Mouse (Mus musculus): ENCODE measurements around the gene Ilkap. TPM values are rescaled to one million over a fixed set of nuclear protein-coding genes. Genes with fewer than 3 reads are reported as not detected.

The Ilkap gene
- total RNA-seq (2021), result 10 to 100 TPM; 47.4 to 51.9 TPM

DNA sequence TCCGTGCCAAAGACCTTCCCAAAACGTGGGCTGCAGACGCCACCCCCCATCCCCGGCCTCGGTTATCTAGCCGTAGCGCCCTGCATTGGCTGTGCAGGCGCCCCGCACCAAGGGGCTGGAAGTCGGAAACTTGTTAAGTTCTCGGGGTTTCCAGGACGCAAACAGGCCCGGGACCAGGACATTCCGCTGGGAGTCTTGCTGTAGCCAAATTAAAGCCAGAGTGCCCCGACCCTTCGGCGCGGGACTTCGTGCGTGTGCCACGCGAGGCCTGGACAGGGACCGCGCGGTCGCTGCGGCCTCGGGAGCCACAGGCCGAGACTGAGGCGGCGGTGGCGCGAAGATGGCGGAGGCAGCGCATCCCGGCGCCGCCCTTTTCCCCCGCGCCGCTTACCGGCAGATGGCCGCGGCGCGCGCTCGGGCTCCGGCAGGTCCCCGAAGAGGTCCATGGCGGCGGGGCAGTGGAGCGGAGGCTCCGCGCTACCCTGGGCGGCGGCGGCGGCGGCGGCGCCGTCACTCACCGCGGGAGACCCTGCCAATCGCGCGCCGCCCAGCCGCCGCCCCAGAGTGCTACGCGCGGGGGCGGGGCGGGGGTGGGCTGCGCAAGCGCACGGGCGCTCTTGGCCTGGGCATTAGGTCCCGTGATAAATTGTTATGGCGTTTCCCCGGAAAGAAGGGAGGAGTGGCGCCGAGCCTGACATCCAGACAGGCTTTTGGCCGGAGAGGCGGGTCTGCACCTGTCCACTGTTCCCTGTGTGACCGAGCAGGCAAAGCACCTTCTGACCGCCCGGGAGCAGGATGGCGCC, at the start of gene Ilkap:
Gene Ilkap, minus strand, starts transcription at position 556 of the 803 bp plus-strand sequence.
- peak; percentile 78 to 86 for DNase-seq
- intact Hi-C loops (cut with DNase I), result loop anchor here (5.0 kb wide), 1 partner anchor 146 kb away; the partner anchor contains the start of gene Ube2f

DNA sequence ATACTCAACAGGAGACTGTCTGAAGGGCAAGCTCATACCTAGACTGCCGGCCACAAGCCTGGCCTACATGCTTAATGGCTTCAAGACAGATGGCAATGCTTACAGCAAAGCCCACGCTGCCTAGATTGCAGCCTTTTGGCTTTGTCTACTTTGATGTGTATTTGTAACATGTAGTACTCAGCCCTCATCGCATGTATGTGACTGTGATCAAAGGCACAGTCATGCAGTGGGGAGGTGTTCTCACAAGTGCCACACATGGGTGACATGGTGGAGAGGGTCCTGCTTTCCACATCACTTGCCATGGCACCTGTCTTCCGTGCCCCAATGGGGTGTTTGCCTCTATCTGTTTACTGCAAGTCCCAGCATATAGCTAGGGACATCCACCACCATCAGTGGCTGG, 47.9 kb upstream of the Ilkap start:
- no peak for DNase-seq
- intact Hi-C loops (cut with DNase I), result no loop called here

DNA sequence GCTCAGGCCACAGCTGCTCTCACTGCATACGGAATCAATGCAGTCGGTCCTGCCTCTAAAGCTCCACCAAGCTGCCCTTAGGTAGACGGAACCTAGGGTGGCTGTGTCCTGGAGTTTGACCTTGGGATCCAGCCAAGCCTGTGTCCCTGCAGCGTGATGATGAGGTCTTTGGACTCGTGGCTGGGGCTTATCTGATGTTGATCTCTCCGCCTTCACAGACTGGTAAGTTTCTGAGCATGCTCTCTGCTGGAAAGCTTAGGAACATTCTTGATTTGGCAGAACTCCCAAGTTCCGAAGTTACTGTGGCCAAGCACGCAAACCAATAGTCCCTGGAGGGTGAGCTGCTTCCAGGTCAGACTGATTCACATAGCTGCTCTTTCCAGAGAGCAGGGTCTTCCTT, 47.4 kb upstream of the Ilkap start:
- peak; percentile 77 to 84 for DNase-seq
- intact Hi-C loops (cut with DNase I), result no loop called here

DNA sequence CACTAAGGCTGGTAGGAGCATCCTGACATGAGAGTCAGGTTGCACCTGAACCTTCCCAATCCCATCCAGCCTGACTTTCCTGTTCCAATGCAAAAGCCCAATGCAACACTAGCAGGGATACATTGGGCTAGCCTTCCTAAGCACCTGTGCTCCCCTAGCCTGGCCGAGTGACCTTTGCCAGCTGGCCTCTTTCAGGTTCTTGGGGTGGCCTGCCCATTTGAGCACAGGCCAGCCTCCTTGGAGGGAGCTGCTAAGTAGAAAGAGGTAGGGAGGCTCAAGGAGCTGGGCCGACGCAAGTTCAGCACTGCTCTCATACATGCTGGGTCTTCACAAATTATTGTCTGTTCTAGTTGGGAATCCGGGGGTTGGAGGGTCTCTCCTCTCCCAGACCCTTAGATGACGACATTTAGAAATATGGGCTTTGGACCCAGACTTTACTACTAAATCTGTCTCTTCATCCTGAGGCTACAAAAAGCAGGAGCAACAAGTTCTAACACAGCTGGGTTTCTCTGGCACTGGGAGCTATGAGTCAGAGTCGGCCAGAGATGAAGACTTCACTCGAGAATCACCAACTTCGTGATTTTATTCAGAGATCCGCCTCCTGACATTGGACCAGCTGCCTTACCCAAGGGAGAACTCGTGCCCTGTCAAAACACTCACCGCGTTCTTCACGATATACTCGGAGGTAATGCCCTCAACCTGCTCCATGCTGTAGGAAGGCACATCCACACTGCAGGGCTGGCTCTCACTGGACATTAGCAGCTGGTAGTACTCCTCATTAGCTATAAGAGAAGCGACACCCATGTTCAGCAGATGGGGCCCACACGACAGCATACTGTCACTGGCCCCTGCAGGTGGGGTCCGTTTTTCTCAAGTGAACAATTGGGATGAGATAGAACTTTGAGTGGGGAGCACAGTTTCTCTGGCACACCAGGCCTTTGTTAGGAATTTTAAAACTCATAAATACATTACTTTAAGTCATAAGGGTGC, 46.5 kb upstream of the Ilkap start:
- intact Hi-C loops (cut with DNase I), result no loop called here
- DNase-seq, result no peak

DNA sequence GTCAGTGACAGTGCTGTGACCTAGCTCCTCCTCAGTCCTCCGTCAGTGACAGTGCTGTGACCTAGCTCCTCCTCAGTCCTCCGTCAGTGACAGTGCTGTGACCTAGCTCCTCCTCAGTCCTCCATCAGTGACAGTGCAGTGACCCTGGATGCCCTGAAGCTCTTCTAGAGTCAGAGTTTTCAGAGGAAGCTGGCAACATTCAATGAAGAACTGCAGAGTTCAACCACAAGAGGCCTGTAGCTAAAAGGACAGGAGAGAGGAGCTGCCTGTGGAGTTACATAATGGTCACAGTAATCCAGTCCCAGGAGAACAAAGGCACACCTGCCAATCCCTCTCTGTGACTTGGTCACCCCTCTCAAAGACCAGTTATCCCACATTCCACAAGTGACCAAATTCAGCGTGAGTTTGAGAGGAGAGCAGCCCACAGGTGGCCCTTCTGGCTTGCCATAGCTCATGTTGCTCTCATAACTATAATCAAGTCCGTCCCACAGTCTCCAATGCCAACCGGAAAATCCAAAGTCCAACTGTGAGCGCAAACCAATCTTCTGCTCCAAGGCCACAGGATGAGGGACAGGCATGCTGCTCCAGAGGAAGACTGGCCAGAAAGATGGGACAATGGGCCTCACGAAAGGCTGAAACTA, 43.9 kb upstream of the Ilkap start:
- no peak for DNase-seq
- intact Hi-C loops (cut with DNase I), result no loop called here

DNA sequence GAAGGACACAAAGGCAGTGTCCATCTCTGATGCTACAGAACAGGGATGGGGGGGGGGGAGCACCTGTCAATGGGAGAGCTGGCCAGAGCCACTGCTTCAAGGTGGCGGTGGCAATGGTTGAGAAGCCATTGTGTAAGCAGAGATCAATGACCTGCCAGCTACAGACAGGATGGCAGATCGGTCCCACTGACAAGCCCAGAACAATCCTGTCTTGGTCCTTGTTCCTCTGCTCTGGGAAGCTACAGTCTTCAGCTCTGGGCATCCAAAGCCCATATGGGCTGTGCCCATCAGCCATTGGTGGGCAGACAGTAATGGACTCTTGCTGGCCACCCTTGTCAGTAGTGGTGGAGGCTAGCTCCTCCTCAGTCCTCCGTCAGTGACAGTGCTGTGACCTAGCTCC, 43.2 kb upstream of the Ilkap start:
- intact Hi-C loops (cut with DNase I), result no loop called here

GRCm38 (mm10) chr1:91439776-91440175, 41.2 kb upstream of the Ilkap start:
- intact Hi-C loops (cut with DNase I), result no loop called here
- DNase-seq, result no peak

More for the DNA sequence above, 43.2 kb upstream of the Ilkap start:
- DNase-seq, result no peak

DNA sequence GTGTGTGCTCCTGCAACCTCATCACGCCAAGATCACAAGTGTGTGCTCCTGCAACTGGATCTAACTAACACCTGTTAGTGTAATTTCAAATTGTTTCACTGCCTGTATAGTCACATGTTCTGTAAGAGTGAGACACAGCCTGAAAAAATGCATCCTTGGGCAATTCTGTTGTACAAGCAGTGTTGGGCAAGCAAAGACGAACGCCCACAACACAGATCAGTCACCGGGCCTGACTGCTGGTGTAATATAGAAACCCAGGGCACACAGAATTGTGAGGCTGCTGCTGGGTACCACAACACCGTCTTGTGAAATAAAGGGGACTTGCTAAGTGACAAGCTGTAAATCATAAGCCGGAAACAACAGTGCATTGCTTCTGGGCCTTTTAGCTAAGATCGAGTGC, 39.0 kb upstream of the Ilkap start:
- intact Hi-C loops (cut with DNase I), result no loop called here
- DNase-seq, result no peak

DNA sequence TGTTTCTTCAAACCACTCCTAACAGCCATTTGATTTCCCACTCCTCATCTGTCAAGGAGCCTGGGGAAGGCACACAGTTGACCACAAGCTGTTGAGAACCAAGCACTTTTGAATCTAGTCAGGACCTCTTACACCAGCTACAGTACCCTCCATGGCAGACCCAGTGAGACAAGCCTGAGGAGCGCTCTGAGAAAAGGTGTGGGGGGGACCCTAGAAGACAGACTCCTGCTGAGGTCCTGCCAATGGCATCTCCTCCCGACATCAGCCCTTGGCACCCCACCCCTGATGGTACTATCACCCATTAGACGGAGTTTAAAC, 38.4 kb upstream of the Ilkap start:
- intact Hi-C loops (cut with DNase I), result no loop called here
- no peak for DNase-seq

DNA sequence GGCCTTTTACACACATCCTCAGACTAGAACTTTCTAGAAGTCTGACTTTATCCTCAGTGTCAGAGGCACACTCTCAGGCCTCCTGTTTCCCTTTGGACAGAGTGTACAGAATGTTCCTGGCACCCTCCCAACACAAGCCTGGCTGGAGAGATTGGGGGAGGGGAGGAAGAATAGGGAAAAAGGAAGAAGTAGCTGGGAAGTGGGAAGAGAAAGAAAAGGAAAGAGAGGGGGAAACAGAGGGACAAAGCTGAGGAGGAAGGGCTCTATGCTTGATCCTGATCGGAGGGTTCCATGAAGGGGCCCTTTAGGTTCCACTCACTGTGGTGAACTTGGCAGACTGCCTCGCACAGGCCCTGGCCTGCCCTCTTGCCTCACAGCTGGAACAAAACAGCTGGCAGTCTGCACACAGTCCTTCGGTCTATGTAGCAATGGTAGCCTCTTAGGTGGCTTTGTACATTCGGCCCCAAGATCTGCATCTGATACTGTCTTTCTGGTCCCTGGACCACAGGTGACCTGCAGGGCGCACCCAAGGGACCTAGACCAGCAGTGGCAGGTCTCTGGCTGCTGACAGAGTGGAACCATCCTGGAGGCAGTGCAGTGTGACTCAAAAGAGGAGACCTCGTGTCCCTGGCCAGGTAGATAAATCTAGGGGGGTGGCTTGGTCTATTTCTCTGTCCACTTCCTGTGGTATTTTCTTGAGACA, 37.9 kb upstream of the Ilkap start:
- peak; percentile 85 to 89 for DNase-seq
- intact Hi-C loops (cut with DNase I), result loop anchor here (1.0 kb wide), 1 partner anchor 20 kb away; no protein-coding TSS in a partner anchor

- DNase-seq, result no peak
These were observed 37.1 kb upstream of the Ilkap start for GRCm38 (mm10) chr1:91435606-91436130.

DNA sequence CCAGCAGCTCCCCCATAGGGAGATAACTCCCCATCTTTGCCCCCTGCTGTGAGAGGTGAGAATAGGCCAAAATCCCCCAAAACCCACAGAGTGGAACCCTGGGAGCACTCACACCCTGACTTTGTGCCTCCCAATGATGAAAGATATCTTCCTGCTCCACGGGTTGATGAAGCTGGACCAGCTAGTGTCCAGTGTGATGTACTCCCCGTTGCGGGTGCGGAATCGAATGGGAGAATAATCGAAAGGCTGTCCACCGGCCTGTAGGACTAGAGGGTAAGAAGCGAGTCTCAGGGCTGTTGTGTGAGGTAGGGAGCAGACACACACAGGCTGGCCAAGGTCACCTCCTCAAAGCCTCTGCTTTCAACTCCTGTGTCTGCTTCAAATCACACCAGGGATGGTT, 36.3 kb upstream of the Ilkap start:
- intact Hi-C loops (cut with DNase I), result no loop called here
- no peak for DNase-seq

More at GRCm38 (mm10) chr1:91435606-91436130, 37.1 kb upstream of the Ilkap start:
- intact Hi-C loops (cut with DNase I), result loop anchor here (1.0 kb wide), 1 partner anchor 21 kb away; no protein-coding TSS in a partner anchor

GRCm38 (mm10) chr1:91430761-91431160, 32.1 kb upstream of the Ilkap start:
- DNase-seq, result no peak
- intact Hi-C loops (cut with DNase I), result loop anchor here (1.0 kb wide), 1 partner anchor 28 kb away; no protein-coding TSS in a partner anchor

DNA sequence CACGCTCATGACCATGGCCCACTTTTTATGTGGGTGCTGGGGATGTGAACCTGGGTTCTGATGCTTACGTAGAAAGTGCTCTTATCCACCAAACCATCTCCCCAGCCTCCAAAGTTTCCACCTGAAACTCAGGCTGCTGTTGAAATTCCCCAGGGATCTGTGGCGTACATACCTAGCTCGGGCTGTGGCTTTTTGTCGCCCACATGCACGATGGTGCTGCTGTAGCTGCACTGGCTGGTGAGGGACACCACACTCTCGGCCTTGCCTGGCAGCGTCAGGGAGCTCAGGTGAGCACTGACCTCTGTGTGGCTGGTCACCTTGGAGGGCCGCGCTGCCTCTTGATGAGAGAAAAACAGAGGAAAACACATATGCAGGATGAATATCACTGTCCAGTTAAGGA, 30.6 kb upstream of the Ilkap start:
- DNase-seq, result no peak
- intact Hi-C loops (cut with DNase I), result no loop called here

- intact Hi-C loops (cut with DNase I), result loop anchor here (1.0 kb wide), 2 partner anchors 31 to 55 kb away; partner anchors contain the start of gene Per2
- peak; percentile 83 to 89 for DNase-seq
These were observed 30.0 kb upstream of the Ilkap start for GRCm38 (mm10) chr1:91428614-91429013.

DNA sequence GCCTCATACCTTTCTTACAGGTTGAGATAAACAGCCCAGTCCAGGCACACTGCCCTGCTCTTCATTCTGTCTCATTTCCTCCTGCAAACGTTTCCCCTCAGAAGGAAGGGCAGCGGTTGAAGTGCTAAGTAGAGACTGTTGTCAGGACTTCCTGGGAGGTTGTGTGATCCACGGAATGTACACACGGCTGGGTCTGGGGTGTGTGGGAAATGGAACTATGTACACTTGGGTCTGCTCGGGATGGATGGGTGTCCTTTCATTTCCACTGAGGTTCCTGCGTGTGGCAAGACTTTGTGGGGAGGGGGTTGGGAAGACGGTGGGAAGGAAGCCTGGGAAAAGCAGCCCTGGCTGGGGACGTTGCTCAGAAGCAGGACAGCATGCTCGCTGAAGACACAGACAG, 27.8 kb upstream of the Ilkap start:
- no peak for DNase-seq
- intact Hi-C loops (cut with DNase I), result no loop called here

DNA sequence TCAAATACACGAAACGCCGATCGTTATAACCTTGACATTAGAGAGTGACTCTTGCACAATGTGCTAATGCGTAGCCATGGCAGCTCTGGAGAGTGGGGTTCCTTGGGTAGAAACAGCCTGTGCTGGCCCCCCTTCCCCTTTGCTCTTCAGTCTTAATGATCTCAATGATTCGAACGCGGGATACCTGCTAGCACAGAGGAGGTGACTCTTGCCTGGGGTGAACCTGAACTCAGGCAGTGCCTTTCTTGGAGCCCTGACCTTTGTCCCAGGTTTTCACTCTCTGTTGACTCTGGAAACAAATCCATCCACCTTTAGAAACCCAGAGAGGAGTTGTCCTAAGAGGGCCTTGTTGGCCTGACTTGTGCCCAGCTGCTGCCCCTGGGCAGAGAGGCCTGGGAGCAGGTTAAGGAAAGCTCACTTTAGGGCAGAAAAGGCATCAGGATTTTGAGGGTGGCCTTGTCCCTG, 22.0 kb upstream of the Ilkap start:
- DNase-seq, result no peak
- intact Hi-C loops (cut with DNase I), result no loop called here

GRCm38 (mm10) chr1:91419862-91420600, 21.4 kb upstream of the Ilkap start:
- intact Hi-C loops (cut with DNase I), result no loop called here
- DNase-seq, result no peak

- intact Hi-C loops (cut with DNase I), result no loop called here
- DNase-seq, result no peak
These were observed 19.4 kb upstream of the Ilkap start for GRCm38 (mm10) chr1:91417991-91418390.
